Mouse (Mus musculus): ENCODE data around the gene Fap.

Fap gene

GRCm38 (mm10) chr2:62459241-62460174 lies 114.4 kb downstream of the Fap start:
- DNase-seq: no peak

- no peak for DNase-seq
These were observed 115.8 kb downstream of the Fap start for GRCm38 (mm10) chr2:62458070-62458469.

DNA sequence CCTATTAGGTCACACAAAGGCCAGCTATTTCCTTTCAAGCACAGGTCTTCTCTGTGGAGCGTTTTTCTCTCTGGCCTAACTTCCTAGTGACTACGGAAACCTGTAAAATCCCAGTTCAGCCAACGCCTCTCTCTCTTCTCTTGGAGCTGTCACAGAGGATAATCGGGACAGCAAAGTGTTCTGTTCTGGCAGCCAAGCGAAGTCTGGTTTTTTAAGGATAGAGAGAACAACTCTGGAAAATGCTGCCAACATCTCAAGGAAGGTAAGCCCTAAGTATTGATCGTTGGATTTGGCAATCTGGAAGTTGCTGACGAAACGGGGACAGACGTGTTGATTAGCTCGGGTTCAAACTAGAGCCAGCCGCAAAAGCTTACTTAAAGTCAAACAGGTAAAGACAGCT lies 118.9 kb downstream of the Fap start:
- no peak for DNase-seq

DNA sequence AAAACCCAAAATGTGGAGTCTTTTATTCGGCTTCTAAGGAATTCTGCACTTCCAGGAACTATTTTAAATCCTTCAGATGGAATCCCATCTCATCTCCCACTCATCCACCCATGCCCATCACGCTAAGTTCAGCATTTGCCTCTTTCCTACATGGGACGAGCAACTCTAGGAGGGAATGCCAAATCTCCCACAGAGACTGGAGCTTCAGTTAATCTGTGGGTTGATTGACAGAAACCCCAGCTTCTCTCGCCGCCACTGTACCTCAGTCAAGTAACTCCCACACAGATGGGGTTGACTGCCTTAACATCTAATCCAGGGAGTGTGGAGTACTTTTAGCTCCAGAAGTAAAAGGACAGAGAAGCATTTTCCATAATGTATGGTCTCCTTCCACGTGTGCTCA lies 119.8 kb downstream of the Fap start:
- no peak for DNase-seq
